Mouse (Mus musculus) midbrain, embryonic 10.5 days (tissue): ENCODE data around the gene Tmem63b. TPM values are rescaled to one million over a fixed set of nuclear protein-coding genes. Genes with fewer than 3 reads are reported as not detected.
A peak's percentile ranks its signal among the peaks of the same experiment; 100 is the strongest.

Source experiments
- DNase-seq: peaks from one replicate; pipeline ENCODE4 v3.0.0-alpha.2; 2017; ENCODE audit warnings: low spot score
- H3K27ac ChIP-seq: fragments of 300-500 bp; sonication (generic); replicated peaks from 2 replicates; pipeline ENCODE4 v1.5.1; 2016; ENCODE audit warnings: mild to moderate bottlenecking
- H3K27me3 ChIP-seq: fragments of 300-500 bp; sonication (generic); 2 replicates; pipeline ENCODE4 v1.6.1; 2016; ENCODE audit warnings: low read depth, mild to moderate bottlenecking; ENCODE audit not compliant: poor library complexity, severe bottlenecking
- H3K36me3 ChIP-seq: fragments of 300-500 bp; sonication (generic); 2 replicates; pipeline ENCODE4 v1.6.1; 2016; ENCODE audit warnings: mild to moderate bottlenecking, moderate library complexity
- H3K4me1 ChIP-seq: fragments of 300-500 bp; sonication (generic); 2 replicates; pipeline ENCODE4 v1.6.1; 2016
- H3K4me3 ChIP-seq: fragments of 300-500 bp; sonication (generic); 2 replicates; pipeline ENCODE4 v1.5.1; 2016; ENCODE audit warnings: mild to moderate bottlenecking, moderate library complexity
- H3K9me3 ChIP-seq: fragments of 300-500 bp; sonication (generic); replicated peaks from 2 replicates; pipeline ENCODE4 v1.6.1; 2016; ENCODE audit warnings: mild to moderate bottlenecking
- WGBS: fragments of 180-500 bp; shearing (Covaris S2); methylation state at CpG from one replicate; pipeline ENCODE4 v1.1.7; 2016; 5-methylcytosine and 5-hydroxymethylcytosine counted together
- polyA plus RNA-seq: library from polyadenylated mRNA; unstranded; fragments of >200 nt; fragmentation: Nextera tagmentation; extraction: Ambion mirVana; gene quantifications from 2 replicates; pipeline ENCODE4 v1.2.1, GENCODE M21; 2016

Tmem63b gene
- 60.5 and 82.0 TPM in 2 replicates for polyA plus RNA-seq

DNA sequence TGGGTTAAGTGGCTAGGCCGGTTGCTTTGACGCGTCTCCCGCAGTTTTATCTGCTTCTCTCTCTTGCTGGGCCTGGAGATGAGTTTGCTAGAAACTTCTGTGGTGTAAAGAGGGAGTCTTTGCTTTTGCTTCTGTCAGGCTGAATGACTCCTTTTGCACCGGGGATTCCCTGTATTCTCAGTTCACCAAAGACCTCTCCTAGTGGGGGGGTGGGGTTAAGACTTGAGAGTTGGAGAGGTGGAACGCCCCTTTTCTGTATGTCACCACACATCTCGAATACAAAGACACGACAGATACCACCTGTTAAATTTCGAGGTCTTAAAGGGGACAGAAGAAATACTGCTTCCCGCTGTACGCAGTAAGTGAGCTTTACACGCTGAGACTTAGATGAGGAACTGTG lies at the start of gene Tmem63b:
Tmem63b (minus strand) TSS at position 190 of the 400 bp plus-strand sequence.
- peaks cover 13% of the 10 kb centered on the region; the same call in 1 of the 2 replicates for H3K36me3 ChIP-seq
- H3K27me3 ChIP-seq = no peaks in the 10 kb centered on the region
- H3K4me1 ChIP-seq = peaks cover 31% of the 10 kb centered on the region
- H3K4me3 ChIP-seq = peak within 1 kb of the TSS; percentile 97
- no peaks in the 10 kb centered on the region for H3K9me3 ChIP-seq
- H3K27ac ChIP-seq = peak within 1 kb of the TSS; percentile 96
- 17% methylated on average over 12 of the region's 12 CpGs for WGBS
- no peak for DNase-seq

GRCm38 (mm10) chr17:45735382-45736310 lies 48.9 kb upstream of the Tmem63b start:
- Histone ChIP-seq H3K4me3 (peak overlapping the region; percentile 58), H3K27me3 (peaks cover 37% of the 10 kb centered on the region), H3K9me3 (no peaks in the 10 kb centered on the region), H3K4me1 (peaks cover 54% of the 10 kb centered on the region), H3K36me3 (no peaks in the 10 kb centered on the region), H3K27ac (peak overlapping the region; percentile 98)
- WGBS = 7% methylated on average over 10 of the region's 10 CpGs
- peak; percentile 92 for DNase-seq

DNA sequence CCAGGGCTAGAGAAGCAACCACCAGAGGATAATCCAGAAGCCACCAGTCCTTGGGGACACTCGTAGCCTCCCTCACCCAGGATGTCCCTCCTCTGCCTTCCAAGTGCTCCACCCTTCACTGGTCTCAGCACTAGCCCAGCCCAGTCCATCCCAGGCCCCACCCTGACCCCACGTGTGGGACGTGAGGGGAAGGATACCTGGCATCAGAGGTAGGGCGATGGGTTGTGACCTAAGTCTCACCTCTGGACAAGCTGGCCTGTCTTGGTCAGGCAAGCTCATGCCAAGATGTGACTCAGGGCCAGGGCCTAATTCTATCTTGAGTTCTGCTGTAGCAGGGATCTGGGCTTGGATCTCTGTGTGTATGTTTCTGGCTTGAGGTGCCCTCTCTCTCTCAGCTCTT lies 48.2 kb upstream of the Tmem63b start:
- DNase-seq = no peak
- Histone ChIP-seq H3K36me3 (no peaks in the 10 kb centered on the region), H3K9me3 (no peaks in the 10 kb centered on the region), H3K27ac (peak overlapping the region; percentile 98), H3K4me3 (peak overlapping the region; percentile 58), H3K27me3 (peaks cover 42% of the 10 kb centered on the region), H3K4me1 (peaks cover 62% of the 10 kb centered on the region)
- 50% methylated on average over 4 of the region's 4 CpGs for WGBS

DNA sequence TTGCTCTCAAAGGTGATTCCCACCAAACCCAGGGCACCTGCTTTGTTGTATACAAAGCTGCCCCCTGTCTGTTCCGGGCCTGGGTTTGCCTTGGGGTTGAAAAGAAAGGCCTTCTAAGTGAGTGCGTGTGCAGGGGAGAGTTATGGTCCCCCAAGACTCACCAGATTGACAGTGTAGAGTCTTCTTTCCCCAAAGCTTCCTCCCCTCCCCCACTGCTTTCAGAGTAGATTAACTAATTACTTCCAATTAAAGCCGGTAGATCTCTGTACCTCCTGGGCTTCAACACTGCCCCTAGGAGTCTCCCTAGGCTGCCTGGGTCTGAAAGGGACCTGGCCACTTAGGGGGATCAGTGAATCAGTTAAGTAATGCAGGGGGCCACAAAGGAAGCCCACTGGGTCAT lies 47.6 kb upstream of the Tmem63b start:
- peak overlapping the region; percentile 57 for H3K4me3 ChIP-seq
- no peaks in the 10 kb centered on the region for H3K9me3 ChIP-seq
- WGBS = 10% methylated on average over 3 of the region's 3 CpGs
- DNase-seq = no peak
- peaks cover 68% of the 10 kb centered on the region for H3K4me1 ChIP-seq
- peaks cover 47% of the 10 kb centered on the region for H3K27me3 ChIP-seq
- peak overlapping the region; percentile 98 for H3K27ac ChIP-seq
- no peaks in the 10 kb centered on the region for H3K36me3 ChIP-seq

DNA sequence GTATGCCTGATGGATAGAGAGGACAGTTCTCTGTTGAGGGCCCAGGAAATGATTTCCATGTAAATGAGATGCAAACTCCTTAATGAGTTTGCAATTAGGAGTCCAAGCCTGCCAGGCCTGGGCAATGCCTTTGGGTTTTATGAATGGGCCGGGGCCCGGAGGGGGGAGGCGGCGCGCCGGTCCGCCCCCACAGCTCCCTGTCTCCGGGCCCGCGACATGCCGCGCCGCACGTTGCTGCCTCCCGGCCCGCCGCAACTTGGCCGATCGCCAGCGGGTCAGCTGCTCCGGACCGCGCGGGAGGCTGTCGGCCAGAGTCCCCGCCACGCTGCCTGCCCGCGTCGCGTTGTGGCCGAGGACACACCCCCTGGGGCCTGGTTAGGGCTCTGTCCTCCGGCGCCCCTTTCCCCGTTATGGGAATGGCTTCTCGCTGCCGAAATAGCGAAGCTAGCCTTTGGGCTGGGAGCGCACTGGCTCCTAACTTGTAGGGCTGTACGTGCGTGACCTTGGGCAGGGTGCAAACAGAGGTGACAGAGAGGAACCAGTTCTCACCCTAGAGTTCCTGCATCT lies 47.1 kb upstream of the Tmem63b start, which contains the start of gene 1600014C23Rik:
1600014C23Rik (minus strand) TSS at position 110 of the 567 bp plus-strand sequence.
- peak within 1 kb of the TSS; percentile 57 for H3K4me3 ChIP-seq
- peak within 1 kb of the TSS; percentile 98 for H3K27ac ChIP-seq
- peak; percentile 61 for DNase-seq
- H3K36me3 ChIP-seq = no peaks in the 10 kb centered on the region
- no peaks in the 10 kb centered on the region for H3K9me3 ChIP-seq
- peaks cover 49% of the 10 kb centered on the region for H3K27me3 ChIP-seq
- under 1% methylated on average over 41 of the region's 41 CpGs for WGBS
- H3K4me1 ChIP-seq = peaks cover 72% of the 10 kb centered on the region

GRCm38 (mm10) chr17:45733038-45733734 lies 46.5 kb upstream of the Tmem63b start:
- H3K4me3 ChIP-seq = peak overlapping the region; percentile 57
- 61% methylated on average over 19 of the region's 19 CpGs for WGBS
- peak overlapping the region; percentile 98 for H3K27ac ChIP-seq
- H3K9me3 ChIP-seq = no peaks in the 10 kb centered on the region
- peaks cover 78% of the 10 kb centered on the region for H3K4me1 ChIP-seq
- DNase-seq = no peak
- H3K27me3 ChIP-seq = peaks cover 49% of the 10 kb centered on the region
- no peaks in the 10 kb centered on the region for H3K36me3 ChIP-seq

DNA sequence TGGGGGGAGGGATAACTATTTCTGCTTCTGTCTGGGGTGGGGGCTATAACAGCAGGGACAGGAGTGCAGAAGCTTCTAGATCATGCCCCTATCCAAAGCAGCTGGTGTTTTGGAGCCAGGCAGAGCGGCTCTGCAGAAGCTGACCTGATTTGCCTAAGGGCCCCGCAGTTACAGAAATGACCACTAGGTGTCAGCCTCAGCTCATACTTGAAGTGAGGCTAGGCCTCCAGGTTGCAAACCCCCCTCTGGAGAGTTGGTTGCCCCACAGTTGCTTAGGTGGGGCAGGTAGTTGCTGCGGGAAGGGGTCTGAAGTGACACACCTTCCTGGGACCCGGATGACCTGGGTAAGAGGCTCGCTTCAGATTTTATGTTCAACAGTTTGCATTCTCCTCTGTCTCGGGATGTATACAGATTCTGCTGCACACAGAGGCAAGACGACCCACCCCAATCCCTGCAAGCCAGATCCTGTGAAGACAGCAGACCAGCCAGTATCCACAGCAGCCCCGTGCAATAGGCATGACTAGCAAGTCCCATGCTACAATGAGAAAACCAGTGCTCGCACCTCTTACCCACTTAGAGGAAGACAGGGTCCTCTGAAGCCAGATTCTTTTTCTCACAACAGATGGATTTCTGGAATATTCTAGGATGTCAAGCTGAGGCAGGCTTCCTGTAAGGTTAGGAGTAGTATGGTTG lies 44.6 kb upstream of the Tmem63b start:
- Histone ChIP-seq H3K4me3 (no peak overlapping the region), H3K27me3 (peaks cover 49% of the 10 kb centered on the region), H3K36me3 (no peaks in the 10 kb centered on the region), H3K4me1 (peaks cover 72% of the 10 kb centered on the region), H3K27ac (no peak overlapping the region), H3K9me3 (no peaks in the 10 kb centered on the region)
- 26% methylated on average over 9 of the region's 9 CpGs for WGBS
- DNase-seq = peak; percentile 86

GRCm38 (mm10) chr17:45730696-45731095 lies 44.0 kb upstream of the Tmem63b start:
- Histone ChIP-seq H3K27me3 (peaks cover 49% of the 10 kb centered on the region), H3K27ac (no peak overlapping the region), H3K36me3 (no peaks in the 10 kb centered on the region), H3K4me3 (no peak overlapping the region), H3K9me3 (no peaks in the 10 kb centered on the region), H3K4me1 (peaks cover 70% of the 10 kb centered on the region)
- 80% methylated on average over 4 of the region's 4 CpGs for WGBS
- DNase-seq = no peak

- no peak for DNase-seq
- WGBS = 72% methylated on average over 10 of the region's 10 CpGs
Measured at GRCm38 (mm10) chr17:45729387-45729786, 42.7 kb upstream of the Tmem63b start.

GRCm38 (mm10) chr17:45727983-45728723 lies 41.4 kb upstream of the Tmem63b start:
- Histone ChIP-seq H3K36me3 (no peaks in the 10 kb centered on the region), H3K27ac (peak overlapping the region; percentile 60), H3K4me1 (peaks cover 54% of the 10 kb centered on the region), H3K4me3 (no peak overlapping the region), H3K9me3 (no peaks in the 10 kb centered on the region), H3K27me3 (peaks cover 31% of the 10 kb centered on the region)
- DNase-seq = no peak
- 59% methylated on average over 8 of the region's 8 CpGs for WGBS

More at GRCm38 (mm10) chr17:45729387-45729786, 42.7 kb upstream of the Tmem63b start:
- H3K4me1 ChIP-seq = peaks cover 57% of the 10 kb centered on the region
- H3K27me3 ChIP-seq = peaks cover 42% of the 10 kb centered on the region
- no peaks in the 10 kb centered on the region for H3K9me3 ChIP-seq
- no peak overlapping the region for H3K4me3 ChIP-seq
- H3K36me3 ChIP-seq = no peaks in the 10 kb centered on the region
- peak overlapping the region; percentile 60 for H3K27ac ChIP-seq

DNA sequence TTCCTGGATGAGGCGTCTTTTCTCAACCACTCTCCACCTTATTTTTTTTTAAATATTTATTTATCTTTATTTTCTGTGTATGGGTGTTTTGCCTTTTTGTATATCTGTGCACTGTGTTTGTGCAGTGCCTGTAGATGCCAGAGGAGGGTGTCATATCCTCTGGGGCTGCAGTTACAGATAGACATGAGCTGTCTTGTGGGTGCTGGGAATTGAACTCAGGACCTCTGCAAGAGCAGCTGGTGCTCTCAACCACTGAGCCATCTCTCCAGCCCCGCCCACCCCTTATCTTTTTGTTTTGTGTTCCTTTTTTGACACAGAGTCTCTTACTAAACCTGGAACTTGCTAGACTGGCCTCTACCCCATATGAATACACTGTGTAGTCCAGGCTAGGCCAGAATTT lies 40.8 kb upstream of the Tmem63b start:
- H3K9me3 ChIP-seq = no peaks in the 10 kb centered on the region
- WGBS = 85% methylated on average over 2 of the region's 2 CpGs
- H3K27ac ChIP-seq = no peak overlapping the region
- peaks cover 55% of the 10 kb centered on the region for H3K4me1 ChIP-seq
- no peak for DNase-seq
- H3K27me3 ChIP-seq = peaks cover 25% of the 10 kb centered on the region
- H3K4me3 ChIP-seq = no peak overlapping the region
- H3K36me3 ChIP-seq = no peaks in the 10 kb centered on the region
